Mouse (Mus musculus) stomach, postnatal 0 days (tissue): ENCODE data around the gene Ptgfrn. TPM values are rescaled to one million over a fixed set of nuclear protein-coding genes. Genes with fewer than 3 reads are reported as not detected.

Experiments
- ATAC-seq: fragments of 200-750 bp; cut with Nextera tagmentation; 2 replicates; pipeline ENCODE4 v1.8.0; 2017; ENCODE audit not compliant: low FRiP score, low TSS enrichment
- DNase-seq: peaks from one replicate; pipeline ENCODE4 v3.0.0-alpha.2; 2016; ENCODE audit warnings: low spot score
- H3K27ac ChIP-seq: fragments of 300-500 bp; sonication (generic); replicated peaks from 2 replicates; pipeline ENCODE4 v1.5.1; 2014; ENCODE audit warnings: mild to moderate bottlenecking, control low read depth
- H3K27me3 ChIP-seq: fragments of 300-500 bp; sonication (generic); 2 replicates; pipeline ENCODE4 v1.6.1; 2014; ENCODE audit warnings: low read length; ENCODE audit not compliant: control insufficient read depth, insufficient read depth
- H3K36me3 ChIP-seq: fragments of 300-500 bp; sonication (generic); 2 replicates; pipeline ENCODE4 v1.6.1; 2014; ENCODE audit warnings: low read length, mixed read lengths; ENCODE audit not compliant: control insufficient read depth, insufficient read depth
- H3K4me1 ChIP-seq: fragments of 300-500 bp; sonication (generic); replicated peaks from 2 replicates; pipeline ENCODE4 v1.6.1; 2014; ENCODE audit warnings: antibody characterized with exemption; ENCODE audit not compliant: control insufficient read depth, insufficient read depth
- H3K4me2 ChIP-seq: fragments of 300-500 bp; sonication (generic); replicated peaks from 2 replicates; pipeline ENCODE4 v1.6.1; 2014; ENCODE audit warnings: low read depth, mild to moderate bottlenecking, control low read depth, moderate library complexity
- H3K4me3 ChIP-seq: fragments of 300-500 bp; sonication (generic); 2 replicates; pipeline ENCODE4 v1.5.1; 2014; ENCODE audit warnings: low read depth, low read length, control low read depth
- H3K9ac ChIP-seq: fragments of 300-500 bp; sonication (generic); 2 replicates; pipeline ENCODE4 v1.6.1; 2014; ENCODE audit warnings: mild to moderate bottlenecking, low read length, control low read depth, mixed read lengths
- H3K9me3 ChIP-seq: fragments of 300-500 bp; sonication (generic); 2 replicates; pipeline ENCODE4 v1.6.1; 2016; ENCODE audit warnings: low read length; ENCODE audit not compliant: control insufficient read depth
- CTCF ChIP-seq: IDR thresholded peaks from 2 replicates; pipeline ENCODE4 v1.5.1; 2016; ENCODE audit warnings: antibody characterized with exemption, low read depth, mild to moderate bottlenecking, moderate library complexity
- EP300 ChIP-seq: optimal IDR thresholded peaks from 2 replicates; pipeline ENCODE3; 2016; ENCODE audit warnings: antibody characterized with exemption
- WGBS: fragments of 180-500 bp; shearing (Covaris S2); extraction: QIAGEN DNeasy Blood & Tissue Kit; methylation state at CpG from one replicate; pipeline ENCODE4 v1.1.7; 2014; 5-methylcytosine and 5-hydroxymethylcytosine counted together
- polyA plus RNA-seq: library from polyadenylated mRNA; unstranded; fragments of >200 nt; fragmentation: Nextera tagmentation; extraction: Ambion mirVana; gene quantifications from 2 replicates; pipeline ENCODE4 v1.2.1, GENCODE M21; 2015

The Ptgfrn gene
- polyA plus RNA-seq, 1 experiment from 2014 or later = 5.8 TPM

- Histone ChIP-seq H3K4me2 (peak overlapping the region; percentile 41; the same call in 1 of the 2 replicates), H3K4me1 (no peaks in the 10 kb centered on the region), H3K27ac (no peak overlapping the region), H3K27me3 (no peaks in the 10 kb centered on the region), H3K9ac (no peak overlapping the region), H3K36me3 (no peaks in the 10 kb centered on the region), H3K9me3 (no peaks in the 10 kb centered on the region), H3K4me3 (peak overlapping the region; percentile 13; the same call in 1 of the 2 replicates)
- DNase-seq = no peak
- WGBS = 35% methylated on average over 10 of the region's 10 CpGs
- ATAC-seq = no peak
- TF ChIP-seq EP300 = no peak
- no peak for TF ChIP-seq CTCF
Measured at GRCm38 (mm10) chr3:101145292-101146046, 35.4 kb upstream of the Ptgfrn start.

- ATAC-seq (no peak), DNase-seq (no peak)
- Histone ChIP-seq H3K36me3 (no peaks in the 10 kb centered on the region), H3K27ac (no peak overlapping the region), H3K27me3 (no peaks in the 10 kb centered on the region), H3K4me1 (no peaks in the 10 kb centered on the region), H3K9ac (no peak overlapping the region), H3K4me3 (no peak overlapping the region), H3K4me2 (no peak overlapping the region), H3K9me3 (no peaks in the 10 kb centered on the region)
- TF ChIP-seq EP300 (no peak), CTCF (no peak)
- WGBS = 56% methylated on average over 6 of the region's 6 CpGs
Measured at GRCm38 (mm10) chr3:101144366-101144948, 34.4 kb upstream of the Ptgfrn start.

GRCm38 (mm10) chr3:101143465-101143864 lies 33.4 kb upstream of the Ptgfrn start:
- no peak for TF ChIP-seq CTCF
- TF ChIP-seq EP300 = no peak
- no peak overlapping the region for H3K4me2 ChIP-seq
- no peak for ATAC-seq
- no peak overlapping the region for H3K4me3 ChIP-seq
- no peak overlapping the region for H3K27ac ChIP-seq
- no peaks in the 10 kb centered on the region for H3K36me3 ChIP-seq
- no peaks in the 10 kb centered on the region for H3K4me1 ChIP-seq
- DNase-seq = no peak
- H3K9ac ChIP-seq = no peak overlapping the region
- H3K9me3 ChIP-seq = no peaks in the 10 kb centered on the region
- no peaks in the 10 kb centered on the region for H3K27me3 ChIP-seq
- WGBS = 79% methylated on average over 7 of the region's 7 CpGs

GRCm38 (mm10) chr3:101141864-101142263 lies 31.8 kb upstream of the Ptgfrn start:
- H3K27me3 ChIP-seq = no peaks in the 10 kb centered on the region
- ATAC-seq = no peak
- H3K4me2 ChIP-seq = no peak overlapping the region
- H3K9ac ChIP-seq = no peak overlapping the region
- H3K27ac ChIP-seq = no peak overlapping the region
- no peak for DNase-seq
- no peak overlapping the region for H3K4me3 ChIP-seq
- TF ChIP-seq EP300 = no peak
- TF ChIP-seq CTCF = no peak
- no peaks in the 10 kb centered on the region for H3K36me3 ChIP-seq
- 53% methylated on average over 8 of the region's 8 CpGs for WGBS
- no peaks in the 10 kb centered on the region for H3K9me3 ChIP-seq
- H3K4me1 ChIP-seq = no peaks in the 10 kb centered on the region

GRCm38 (mm10) chr3:101139958-101140357 lies 29.9 kb upstream of the Ptgfrn start:
- H3K4me2 ChIP-seq = no peak overlapping the region
- H3K4me3 ChIP-seq = no peak overlapping the region
- H3K9me3 ChIP-seq = no peaks in the 10 kb centered on the region
- WGBS = 82% methylated on average over 7 of the region's 7 CpGs
- TF ChIP-seq EP300 (no peak), CTCF (no peak)
- H3K4me1 ChIP-seq = no peaks in the 10 kb centered on the region
- H3K36me3 ChIP-seq = no peaks in the 10 kb centered on the region
- H3K27me3 ChIP-seq = no peaks in the 10 kb centered on the region
- DNase-seq = no peak
- no peak overlapping the region for H3K9ac ChIP-seq
- no peak for ATAC-seq
- no peak overlapping the region for H3K27ac ChIP-seq

- WGBS = 31% methylated on average over 11 of the region's 11 CpGs
Measured at GRCm38 (mm10) chr3:101136483-101136882, 26.4 kb upstream of the Ptgfrn start.

More at GRCm38 (mm10) chr3:101136483-101136882, 26.4 kb upstream of the Ptgfrn start:
- H3K4me3 ChIP-seq = no peak overlapping the region
- ATAC-seq = no peak
- H3K36me3 ChIP-seq = no peaks in the 10 kb centered on the region
- H3K27me3 ChIP-seq = no peaks in the 10 kb centered on the region
- no peak for TF ChIP-seq CTCF
- TF ChIP-seq EP300 = no peak
- H3K4me2 ChIP-seq = no peak overlapping the region
- H3K9me3 ChIP-seq = no peaks in the 10 kb centered on the region
- no peak overlapping the region for H3K9ac ChIP-seq
- no peaks in the 10 kb centered on the region for H3K4me1 ChIP-seq
- DNase-seq = no peak
- H3K27ac ChIP-seq = no peak overlapping the region
